Mouse (Mus musculus) NIH3T3 (cell line): ENCODE measurements around the gene Kcnk4.

Source experiments
- DNase-seq: peaks from one replicate; pipeline ENCODE4 v3.0.0-alpha.2; 2012; ENCODE audit warnings: low read depth

Kcnk4 gene

GRCm38 (mm10) chr19:6968491-6969271 is 34.4 kb upstream of the Kcnk4 start:
- peak; percentile 63 for DNase-seq

- DNase-seq: no peak
Measured at GRCm38 (mm10) chr19:6956461-6956860, 22.1 kb upstream of the Kcnk4 start.

- no peak for DNase-seq
Measured at GRCm38 (mm10) chr19:6955424-6955823, 21.1 kb upstream of the Kcnk4 start.

- DNase-seq: peak; percentile 69
Measured at GRCm38 (mm10) chr19:6954046-6954445, 19.7 kb upstream of the Kcnk4 start.

- DNase-seq: peak; percentile 70
Measured at GRCm38 (mm10) chr19:6952712-6953037, 18.4 kb upstream of the Kcnk4 start.

- peak; percentile 92 for DNase-seq
Measured at GRCm38 (mm10) chr19:6951994-6952711, 17.8 kb upstream of the Kcnk4 start.

GRCm38 (mm10) chr19:6951381-6951968 is 17.2 kb upstream of the Kcnk4 start:
- peak; percentile 96 for DNase-seq

GRCm38 (mm10) chr19:6950613-6951153 is 16.4 kb upstream of the Kcnk4 start:
- peak; percentile 69 for DNase-seq

- DNase-seq: no peak
Measured at GRCm38 (mm10) chr19:6949951-6950350, 15.6 kb upstream of the Kcnk4 start.

GRCm38 (mm10) chr19:6949532-6949931 is 15.2 kb upstream of the Kcnk4 start:
- no peak for DNase-seq

GRCm38 (mm10) chr19:6948186-6948585 is 13.9 kb upstream of the Kcnk4 start:
- DNase-seq: no peak

- no peak for DNase-seq
Measured at GRCm38 (mm10) chr19:6947742-6948141, 13.4 kb upstream of the Kcnk4 start.

- no peak for DNase-seq
Measured at GRCm38 (mm10) chr19:6943709-6944108, 9.4 kb upstream of the Kcnk4 start.

GRCm38 (mm10) chr19:6942764-6943163 is 8.4 kb upstream of the Kcnk4 start:
- DNase-seq: no peak

- DNase-seq: peak; percentile 98
Measured at GRCm38 (mm10) chr19:6942249-6942691, 8.0 kb upstream of the Kcnk4 start, which contains the start of gene Gpr137. Gpr137 (minus strand) TSS chr19:6942480.

GRCm38 (mm10) chr19:6941372-6942248 is 7.3 kb upstream of the Kcnk4 start, which contains the start of gene Bad:
Bad (plus strand) TSS chr19:6941861.
- peak; percentile 98 for DNase-seq

GRCm38 (mm10) chr19:6940396-6941351 is 6.4 kb upstream of the Kcnk4 start:
- peak; percentile 28 for DNase-seq

- DNase-seq: no peak
Measured at GRCm38 (mm10) chr19:6939106-6940002, 5.0 kb upstream of the Kcnk4 start.
